Mouse (Mus musculus): ENCODE measurements at regions not wholly inside any gene's neighbourhood (a gene's known extent, or its start where the extent isn't known, plus 50 kb on each side); places are given as distances from the start of the nearest gene placed in this dataset.
A peak's percentile ranks its signal among the peaks of the same experiment; 100 is the strongest.

GRCm38 (mm10) chr19:56039091-56040004, 247.6 kb upstream of the Habp2 start:
- DNase-seq (ENCODE audit: low read depth, low spot score), result no peak

DNA sequence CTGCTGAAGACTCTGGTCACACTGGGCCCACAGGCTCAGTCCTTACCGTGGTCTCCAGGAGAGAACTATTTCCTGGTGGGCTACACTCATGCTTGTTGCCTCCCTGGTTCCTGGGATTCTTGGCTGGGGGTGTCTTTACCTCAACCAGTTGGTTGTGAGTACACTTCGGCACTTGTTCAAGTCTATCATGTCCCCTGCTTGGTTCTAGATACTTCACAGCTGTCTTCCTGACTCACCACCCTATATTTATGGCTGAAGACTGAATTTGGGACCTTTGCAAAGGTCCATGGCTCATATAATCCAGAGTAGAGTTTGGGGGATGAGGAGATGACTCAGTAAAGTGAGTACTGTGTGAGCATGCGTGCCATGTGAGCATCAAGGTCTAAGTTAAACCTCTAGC, 245.0 kb upstream of the Habp2 start:
- DNase-seq (ENCODE audit: low read depth, low spot score), result no peak

GRCm38 (mm10) chr19:56046784-56047390, 240.1 kb upstream of the Habp2 start:
- DNase-seq (ENCODE audit: low read depth, low spot score), result no peak

DNA sequence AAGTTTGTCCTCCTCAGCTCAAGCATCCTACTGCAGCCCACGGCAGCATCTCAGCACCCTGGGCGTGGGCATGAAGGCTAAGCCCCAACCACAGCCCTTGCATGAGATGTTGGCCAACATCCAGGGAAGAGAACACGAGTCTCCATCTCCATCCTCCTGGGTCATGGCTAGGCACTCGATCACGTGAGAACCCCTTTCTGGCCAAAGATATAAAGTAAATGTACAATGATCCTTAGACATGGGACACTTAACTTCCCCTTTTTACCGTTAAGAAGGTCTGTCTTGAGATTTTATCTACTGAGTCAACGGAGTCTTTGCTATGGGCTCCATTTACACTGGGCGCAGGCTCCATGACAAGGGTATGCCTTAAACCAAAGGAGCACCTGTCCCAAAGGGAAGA, 232.8 kb upstream of the Habp2 start:
- DNase-seq (ENCODE audit: low read depth, low spot score), result no peak

DNA sequence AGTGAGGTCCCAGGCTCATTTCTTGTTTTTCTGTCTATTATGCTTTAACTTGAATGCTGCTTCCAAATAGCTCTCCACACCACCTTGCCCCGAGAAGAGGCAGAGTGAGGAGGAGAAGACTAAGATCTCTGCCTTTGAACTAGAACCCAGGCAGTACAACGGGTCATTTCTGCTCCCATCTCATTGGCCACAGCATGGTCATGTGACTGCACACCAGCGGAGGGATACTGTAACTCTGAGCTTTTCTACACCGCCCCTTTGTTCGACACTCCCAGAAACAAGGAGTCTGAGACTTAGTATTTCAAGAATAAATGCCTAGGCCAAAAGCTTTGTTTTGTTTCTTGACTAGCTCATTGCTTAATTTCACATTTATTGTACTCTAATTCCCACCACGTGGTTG, 230.5 kb upstream of the Habp2 start:
- no peak for DNase-seq (ENCODE audit: low read depth, low spot score)

GRCm38 (mm10) chr19:56061882-56062540, 224.9 kb upstream of the Habp2 start:
- no peak for DNase-seq (ENCODE audit: low read depth, low spot score)

DNA sequence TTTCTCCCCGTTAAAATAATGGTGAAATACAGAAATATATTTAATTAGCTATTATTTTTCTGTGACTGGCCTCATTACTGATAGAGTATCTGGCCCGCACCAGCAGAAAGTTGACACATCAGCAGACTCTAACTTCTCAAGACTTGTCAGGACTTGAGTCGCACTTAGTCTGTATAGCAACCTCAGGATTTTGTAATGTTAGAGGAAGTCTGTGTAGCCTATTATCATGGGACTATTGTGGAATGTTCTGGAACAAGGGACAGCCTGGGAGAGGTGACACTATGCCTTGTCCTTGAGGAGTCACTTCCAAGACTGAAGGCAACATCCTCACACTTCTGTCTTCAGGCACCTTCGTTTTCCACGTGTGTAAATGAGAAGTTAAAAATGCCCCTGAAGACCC, 223.8 kb upstream of the Habp2 start:
- DNase-seq (ENCODE audit: low read depth, low spot score), result no peak

- no peak for DNase-seq (ENCODE audit: low read depth, low spot score)
These were observed 221.2 kb upstream of the Habp2 start for GRCm38 (mm10) chr19:56065730-56066129.

- DNase-seq (ENCODE audit: low read depth, low spot score), result no peak
These were observed 218.8 kb upstream of the Habp2 start for GRCm38 (mm10) chr19:56068165-56068564.

- DNase-seq (ENCODE audit: low read depth, low spot score), result no peak
These were observed 218.1 kb upstream of the Habp2 start for GRCm38 (mm10) chr19:56068854-56069253.

DNA sequence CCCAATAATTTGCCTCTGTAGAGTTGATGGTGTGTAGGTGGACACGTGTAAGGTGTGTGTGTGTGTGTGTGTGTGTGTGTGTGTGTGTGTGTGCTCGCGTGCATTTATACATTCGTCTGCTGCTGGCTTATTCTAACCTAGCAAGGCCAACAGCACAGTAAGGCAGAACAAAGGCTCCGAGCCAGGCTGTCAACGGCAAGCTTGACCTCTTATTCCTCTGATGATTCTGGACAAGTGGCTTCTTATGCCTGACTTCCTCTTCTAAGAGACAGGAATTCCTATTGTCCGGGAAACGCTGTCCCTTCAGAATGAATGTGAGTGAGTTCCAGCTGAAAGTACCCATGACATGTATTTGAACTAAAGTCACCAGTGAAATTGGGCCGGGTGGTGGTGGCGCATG, 217.7 kb upstream of the Habp2 start:
- DNase-seq (ENCODE audit: low read depth, low spot score), result no peak

DNA sequence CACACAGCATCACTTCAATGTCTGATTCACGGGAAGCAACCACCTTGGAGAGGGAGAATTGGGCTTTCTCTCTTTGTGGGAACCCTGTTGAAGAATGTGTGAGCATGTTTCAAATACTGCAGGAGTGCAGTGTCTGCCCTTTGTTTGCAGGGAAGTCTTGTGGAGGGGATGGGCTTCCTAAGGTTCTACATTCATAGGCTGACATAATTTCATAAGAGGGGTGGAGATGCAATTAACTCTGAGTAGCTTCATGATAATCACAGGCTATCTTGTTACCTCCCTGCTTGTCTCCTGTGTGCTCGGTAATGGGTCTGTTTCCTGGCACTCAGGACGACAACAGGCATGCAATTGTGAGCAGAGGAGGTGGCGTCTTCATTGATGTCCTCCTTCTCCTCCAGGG, 215.6 kb upstream of the Habp2 start:
- no peak for DNase-seq (ENCODE audit: low read depth, low spot score)

DNA sequence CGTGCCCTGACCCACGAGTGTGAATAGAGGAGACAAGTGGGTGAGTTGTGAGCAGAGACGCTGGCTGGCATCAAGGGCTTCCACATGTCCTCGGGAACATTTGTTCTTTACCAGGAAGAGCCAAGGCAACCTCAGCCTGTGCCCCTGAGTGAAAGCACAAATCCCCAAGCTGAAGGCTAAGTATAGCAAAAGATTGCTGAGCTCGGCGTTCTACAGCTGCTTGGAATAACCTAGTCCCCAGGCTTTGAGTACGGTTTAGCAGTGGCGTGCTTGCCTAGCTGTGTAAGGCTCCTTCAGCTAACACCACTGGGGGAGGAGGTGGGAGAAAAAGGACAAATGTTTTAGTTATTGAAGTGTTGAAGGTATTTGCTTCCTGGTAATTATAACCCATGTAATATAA, 210.8 kb upstream of the Habp2 start:
- DNase-seq (ENCODE audit: low read depth, low spot score), result no peak

GRCm38 (mm10) chr19:56077491-56077890, 209.4 kb upstream of the Habp2 start:
- no peak for DNase-seq (ENCODE audit: low read depth, low spot score)

GRCm38 (mm10) chr19:56086413-56087083, 200.4 kb upstream of the Habp2 start:
- peak; percentile 87 for DNase-seq (ENCODE audit: low read depth, low spot score)

GRCm38 (mm10) chr19:56087127-56087526, 199.8 kb upstream of the Habp2 start:
- DNase-seq (ENCODE audit: low read depth, low spot score), result no peak

- no peak for DNase-seq (ENCODE audit: low read depth, low spot score)
These were observed 197.1 kb upstream of the Habp2 start for GRCm38 (mm10) chr19:56089795-56090375.

GRCm38 (mm10) chr19:56091581-56091980, 195.4 kb upstream of the Habp2 start:
- no peak for DNase-seq (ENCODE audit: low read depth, low spot score)

DNA sequence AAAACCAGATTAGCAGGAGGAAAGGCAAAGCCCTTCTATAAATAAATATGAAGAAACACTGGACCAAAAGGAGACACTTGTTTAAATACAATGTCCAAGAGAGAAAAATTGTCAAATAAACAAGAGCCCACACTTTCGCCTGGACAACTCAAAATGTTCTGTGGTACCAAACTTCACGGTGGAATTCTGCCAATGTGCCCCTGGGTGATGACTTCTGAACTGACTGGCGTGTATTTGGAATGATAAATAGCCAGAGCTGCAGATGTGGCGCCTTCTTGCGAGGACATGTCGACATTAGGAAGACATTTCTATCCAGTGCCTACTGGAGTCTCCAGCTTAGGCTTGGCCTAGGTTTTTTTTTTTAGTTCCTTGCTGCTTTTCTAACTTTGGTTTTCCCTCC, 191.1 kb upstream of the Habp2 start:
- DNase-seq (ENCODE audit: low read depth, low spot score), result no peak

DNA sequence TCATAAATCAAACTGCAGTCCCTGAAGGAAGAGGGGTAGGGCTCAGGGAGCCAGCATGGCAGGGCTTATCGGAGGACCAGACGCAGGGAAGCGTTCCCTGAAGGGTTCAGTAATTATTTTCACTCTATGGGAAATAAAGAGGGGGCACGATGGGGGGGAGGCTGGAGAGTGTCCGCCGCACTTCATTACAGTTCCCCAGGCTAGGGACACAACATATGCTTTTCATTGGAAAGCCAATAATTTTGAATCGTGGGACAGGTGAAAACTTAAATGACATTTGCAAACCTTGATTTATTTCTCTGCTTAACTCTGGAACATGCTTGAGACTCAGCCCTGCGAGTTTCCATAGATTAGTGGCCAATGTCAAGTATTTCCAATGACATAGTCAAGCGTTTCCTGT, 187.2 kb upstream of the Habp2 start:
- peak; percentile 92 for DNase-seq (ENCODE audit: low read depth, low spot score)

- peak; percentile 85 for DNase-seq (ENCODE audit: low read depth, low spot score)
These were observed 186.6 kb upstream of the Habp2 start for GRCm38 (mm10) chr19:56100131-56100872.
